ENCODE assay signal across 16 mouse cellular contexts in genomic region chr4:55815832-55816231, GRCm38 (mm10).
DNase-seq lines count a peak whose midpoint lies in the region; ATAC-seq and TF ChIP-seq lines count a peak whose summit lies in the region.
"Had no signal": no experiment of that assay in that cellular context is flagged by ENCODE, and none has a peak within 500 bp of the region (broad histone marks: within the 10 kb centered on the region; RNA-seq: fewer than 3 reads in every experiment).

No protein-coding gene starts in this region.

- no peak for TF ChIP-seq EP300 in liver, embryonic 14.5 days (IDR thresholded peaks at IDR 0.05; ENCODE audit: low read depth)

- no peaks in the 10 kb centered on the region for H3K27me3 ChIP-seq in kidney, adult 2 months (replicated peaks; ENCODE audit: control insufficient read depth, insufficient read depth, low read length)
- no peaks in the 10 kb centered on the region for H3K27me3 ChIP-seq in liver, embryonic 14.5 days (ENCODE audit: control insufficient read depth, insufficient read depth, low read length)
- H3K27me3 ChIP-seq in forebrain, embryonic 12.5 days = no peaks in the 10 kb centered on the region
- H3K27me3 ChIP-seq: CH12.LX; liver, embryonic 15.5 days; midbrain, embryonic 15.5 days had no signal

- H3K9me3 ChIP-seq in liver, embryonic 14.5 days (ENCODE audit: control insufficient read depth, low read length) = no peaks in the 10 kb centered on the region
- no peaks in the 10 kb centered on the region for H3K9me3 ChIP-seq in forebrain, embryonic 12.5 days
- H3K9me3 ChIP-seq: embryonic facial prominence, embryonic 10.5 days; hindbrain, embryonic 10.5 days; liver, embryonic 15.5 days; midbrain, embryonic 15.5 days had no signal

- H3K27ac ChIP-seq in kidney, adult 2 months (ENCODE audit: insufficient read depth, low read depth, low read length) = no peak overlapping the region
- no peak overlapping the region for H3K27ac ChIP-seq in liver, embryonic 14.5 days
- no peak overlapping the region for H3K27ac ChIP-seq in forebrain, embryonic 12.5 days
- H3K27ac ChIP-seq: embryonic facial prominence, embryonic 10.5 days; hindbrain, embryonic 10.5 days; liver, embryonic 15.5 days; midbrain, embryonic 15.5 days had no signal

- no peaks in the 10 kb centered on the region for H3K36me3 ChIP-seq in kidney, adult 2 months (ENCODE audit: control insufficient read depth, insufficient read depth, low read length)
- H3K36me3 ChIP-seq in liver, embryonic 14.5 days (replicated peaks; ENCODE audit: control insufficient read depth, insufficient read depth, low read depth) = no peaks in the 10 kb centered on the region
- H3K36me3 ChIP-seq in forebrain, embryonic 12.5 days (replicated peaks) = no peaks in the 10 kb centered on the region
- H3K36me3 ChIP-seq: embryonic facial prominence, embryonic 10.5 days; hindbrain, embryonic 10.5 days; liver, embryonic 15.5 days; midbrain, embryonic 15.5 days had no signal

- no peak overlapping the region for H3K4me2 ChIP-seq in liver, embryonic 14.5 days (ENCODE audit: low read depth)
- H3K4me2 ChIP-seq in forebrain, embryonic 12.5 days = no peak overlapping the region
- H3K4me2 ChIP-seq: liver, embryonic 15.5 days; midbrain, embryonic 15.5 days had no signal

- no peak for TF ChIP-seq CTCF in kidney, adult 2 months (conservative IDR thresholded peaks at IDR 0.05; ENCODE audit: insufficient read depth, insufficient read length, low read depth, low read length)
- TF ChIP-seq CTCF in liver, embryonic 14.5 days (IDR thresholded peaks at IDR 0.05; ENCODE audit: low read depth) = no peak

- H3K4me3 ChIP-seq in kidney, adult 2 months (ENCODE audit: insufficient read depth, low read depth, low read length) = no peak overlapping the region
- H3K4me3 ChIP-seq in liver, embryonic 14.5 days (ENCODE audit: insufficient read depth in 1 of 2, low read depth in 2 of 2, low read length in 2 of 2) = no peak overlapping the region
- H3K4me3 ChIP-seq in forebrain, embryonic 12.5 days (replicated peaks) = no peak overlapping the region
- H3K4me3 ChIP-seq: embryonic facial prominence, embryonic 10.5 days; hindbrain, embryonic 10.5 days; liver, embryonic 15.5 days; midbrain, embryonic 15.5 days had no signal

- H3K4me1 ChIP-seq in kidney, adult 2 months (ENCODE audit: control insufficient read depth, insufficient read depth, low read length) = no peaks in the 10 kb centered on the region
- H3K4me1 ChIP-seq in liver, embryonic 14.5 days (replicated peaks; ENCODE audit: control insufficient read depth in 2 of 2, insufficient read depth in 2 of 2, low read length in 1 of 2) = no peaks in the 10 kb centered on the region
- no peaks in the 10 kb centered on the region for H3K4me1 ChIP-seq in forebrain, embryonic 12.5 days
- H3K4me1 ChIP-seq: embryonic facial prominence, embryonic 10.5 days; hindbrain, embryonic 10.5 days; liver, embryonic 15.5 days; midbrain, embryonic 15.5 days had no signal

- peak; percentile 17 for DNase-seq in kidney, adult 2 months
- DNase-seq in kidney, postnatal 14 days = no peak
- peak; percentile 69 for DNase-seq in NIH3T3 (ENCODE audit: low read depth)
- DNase-seq in liver, embryonic 14.5 days (ENCODE audit: low read depth in 3 of 3, low spot score in 3 of 3) = peak in 2 of 3 experiments; percentile 4 to 27
- no peak for DNase-seq in cerebellum, postnatal 25 days
- DNase-seq: cerebellum, adult 9-10 months; kidney, postnatal 25 days; right cerebral cortex, postnatal 25 days had no signal

- TF ChIP-seq POLR2A in kidney, adult 2 months (IDR thresholded peaks at IDR 0.05; ENCODE audit: low read depth, low read length) = no peak

- 91% methylated on average over 3 of the region's 3 CpGs for WGBS in kidney, adult 2 months
- 29% methylated on average over 3 of the region's 3 CpGs for WGBS in liver, embryonic 14.5 days (ENCODE audit: insufficient replicate concordance)
- WGBS in forebrain, embryonic 12.5 days = 85% methylated on average over 3 of the region's 3 CpGs

- H3K9ac ChIP-seq in liver, embryonic 14.5 days (replicated peaks) = no peak overlapping the region
- no peak overlapping the region for H3K9ac ChIP-seq in forebrain, embryonic 12.5 days
- H3K9ac ChIP-seq: liver, embryonic 15.5 days; midbrain, embryonic 15.5 days had no signal

- ATAC-seq in liver, embryonic 14.5 days (ENCODE audit: insufficient read depth) = no peak
- peak; percentile 67 for ATAC-seq in megakaryocyte, adult 5-6 weeks (ENCODE audit: poor library complexity, severe bottlenecking)
- no peak for ATAC-seq in forebrain, embryonic 12.5 days (ENCODE audit: low FRiP score)
- ATAC-seq: intestine, embryonic 16.5 days; midbrain, embryonic 15.5 days had no signal

Comparison
In these comparisons a context has a peak if more than half of its experiments do, and no peak if none do; other contexts are left out.
1. DNase-seq: peak in kidney, adult 2 months (single experiment), NIH3T3 (single experiment) and liver, embryonic 14.5 days (2 of 3); none in kidney, postnatal 14 days (single experiment) and cerebellum, postnatal 25 days (0 of 2).